Mouse (Mus musculus): ENCODE data around the gene Ltbp1. TPM values are rescaled to one million over a fixed set of nuclear protein-coding genes. Genes with fewer than 3 reads are reported as not detected.
A peak's percentile ranks its signal among the peaks of the same experiment; 100 is the strongest.

Ltbp1 gene
- polyA plus RNA-seq, 1 experiment from 2014 or later = 2.1 TPM

GRCm38 (mm10) chr17:75067314-75067713, 61.9 kb downstream of the Ltbp1 start:
- Histone ChIP-seq H3K4me1 (ENCODE audit: control insufficient read depth, low read depth, low read length) (peaks cover 13% of the 10 kb centered on the region), H3K4me2 (ENCODE audit: low read depth, low read length) (no peak overlapping the region), H3K27me3 (ENCODE audit: control insufficient read depth, insufficient read depth, low read depth, low read length) (no peaks in the 10 kb centered on the region), H3K36me3 (ENCODE audit: control insufficient read depth, insufficient read depth) (no peaks in the 10 kb centered on the region), H3K9ac (ENCODE audit: low read depth, low read length) (no peak overlapping the region), H3K27ac (ENCODE audit: low read length) (no peak overlapping the region), H3K4me3 (ENCODE audit: low read depth, low read length) (no peak overlapping the region), H3K9me3 (replicated peaks; ENCODE audit: control insufficient read depth, low read length) (no peaks in the 10 kb centered on the region)
- 62% methylated on average over 8 of the region's 8 CpGs for WGBS (ENCODE audit: insufficient replicate concordance)
- ATAC-seq (ENCODE audit: low read depth) = no peak

GRCm38 (mm10) chr17:75069232-75069631, 63.9 kb downstream of the Ltbp1 start:
- Histone ChIP-seq H3K4me1 (ENCODE audit: control insufficient read depth, low read depth, low read length) (peaks cover 14% of the 10 kb centered on the region), H3K9me3 (replicated peaks; ENCODE audit: control insufficient read depth, low read length) (no peaks in the 10 kb centered on the region), H3K27me3 (ENCODE audit: control insufficient read depth, insufficient read depth, low read depth, low read length) (no peaks in the 10 kb centered on the region), H3K4me3 (ENCODE audit: low read depth, low read length) (no peak overlapping the region), H3K36me3 (ENCODE audit: control insufficient read depth, insufficient read depth) (no peaks in the 10 kb centered on the region), H3K4me2 (ENCODE audit: low read depth, low read length) (no peak overlapping the region), H3K27ac (ENCODE audit: low read length) (no peak overlapping the region), H3K9ac (ENCODE audit: low read depth, low read length) (no peak overlapping the region)
- WGBS (ENCODE audit: insufficient replicate concordance) = 85% methylated on average over 5 of the region's 5 CpGs
- ATAC-seq (ENCODE audit: low read depth) = no peak

GRCm38 (mm10) chr17:75071174-75071573, 65.8 kb downstream of the Ltbp1 start:
- Histone ChIP-seq H3K36me3 (ENCODE audit: control insufficient read depth, insufficient read depth) (no peaks in the 10 kb centered on the region), H3K27me3 (ENCODE audit: control insufficient read depth, insufficient read depth, low read depth, low read length) (no peaks in the 10 kb centered on the region), H3K4me3 (ENCODE audit: low read depth, low read length) (no peak overlapping the region), H3K4me2 (ENCODE audit: low read depth, low read length) (no peak overlapping the region), H3K4me1 (ENCODE audit: control insufficient read depth, low read depth, low read length) (peaks cover 14% of the 10 kb centered on the region), H3K9me3 (replicated peaks; ENCODE audit: control insufficient read depth, low read length) (no peaks in the 10 kb centered on the region), H3K27ac (ENCODE audit: low read length) (0 out of 2 replicates have a peak overlapping the region, but pooled peaks have one; percentile 41), H3K9ac (ENCODE audit: low read depth, low read length) (no peak overlapping the region)
- 15% methylated on average over 2 of the region's 2 CpGs for WGBS (ENCODE audit: insufficient replicate concordance)
- peak; percentile 62 for ATAC-seq (ENCODE audit: low read depth)

GRCm38 (mm10) chr17:75071749-75072148, 66.4 kb downstream of the Ltbp1 start:
- WGBS (ENCODE audit: insufficient replicate concordance) = 50% methylated on average over 2 of the region's 2 CpGs
- Histone ChIP-seq H3K9me3 (replicated peaks; ENCODE audit: control insufficient read depth, low read length) (no peaks in the 10 kb centered on the region), H3K36me3 (ENCODE audit: control insufficient read depth, insufficient read depth) (no peaks in the 10 kb centered on the region), H3K27me3 (ENCODE audit: control insufficient read depth, insufficient read depth, low read depth, low read length) (no peaks in the 10 kb centered on the region), H3K4me1 (ENCODE audit: control insufficient read depth, low read depth, low read length) (peaks cover 14% of the 10 kb centered on the region), H3K9ac (ENCODE audit: low read depth, low read length) (no peak overlapping the region), H3K4me3 (ENCODE audit: low read depth, low read length) (no peak overlapping the region), H3K27ac (ENCODE audit: low read length) (peak overlapping the region; percentile 41; the same call in 1 of the 2 replicates), H3K4me2 (ENCODE audit: low read depth, low read length) (no peak overlapping the region)
- ATAC-seq (ENCODE audit: low read depth) = peak; percentile 30; the same call in 1 of the 2 replicates

GRCm38 (mm10) chr17:75073887-75074286, 68.5 kb downstream of the Ltbp1 start:
- no peak; the same call in 1 of the 2 replicates for ATAC-seq (ENCODE audit: low read depth)
- H3K4me3 ChIP-seq (ENCODE audit: low read depth, low read length) = no peak overlapping the region
- WGBS (ENCODE audit: insufficient replicate concordance) = 16% methylated on average over 8 of the region's 8 CpGs
- H3K4me2 ChIP-seq (ENCODE audit: low read depth, low read length) = no peak overlapping the region
- no peaks in the 10 kb centered on the region for H3K9me3 ChIP-seq (replicated peaks; ENCODE audit: control insufficient read depth, low read length)
- peaks cover 14% of the 10 kb centered on the region for H3K4me1 ChIP-seq (ENCODE audit: control insufficient read depth, low read depth, low read length)
- no peaks in the 10 kb centered on the region for H3K36me3 ChIP-seq (ENCODE audit: control insufficient read depth, insufficient read depth)
- H3K27ac ChIP-seq (ENCODE audit: low read length) = no peak overlapping the region
- no peak overlapping the region for H3K9ac ChIP-seq (ENCODE audit: low read depth, low read length)
- no peaks in the 10 kb centered on the region for H3K27me3 ChIP-seq (ENCODE audit: control insufficient read depth, insufficient read depth, low read depth, low read length)

- no peaks in the 10 kb centered on the region for H3K27me3 ChIP-seq (ENCODE audit: control insufficient read depth, insufficient read depth, low read depth, low read length)
- H3K9me3 ChIP-seq (replicated peaks; ENCODE audit: control insufficient read depth, low read length) = no peaks in the 10 kb centered on the region
- H3K9ac ChIP-seq (ENCODE audit: low read depth, low read length) = no peak overlapping the region
- ATAC-seq (ENCODE audit: low read depth) = no peak
- no peak overlapping the region for H3K4me3 ChIP-seq (ENCODE audit: low read depth, low read length)
- no peaks in the 10 kb centered on the region for H3K36me3 ChIP-seq (ENCODE audit: control insufficient read depth, insufficient read depth)
- 63% methylated on average over 19 of the region's 19 CpGs for WGBS (ENCODE audit: insufficient replicate concordance)
- H3K4me1 ChIP-seq (ENCODE audit: control insufficient read depth, low read depth, low read length) = peaks cover 14% of the 10 kb centered on the region
- H3K4me2 ChIP-seq (ENCODE audit: low read depth, low read length) = no peak overlapping the region
- no peak overlapping the region for H3K27ac ChIP-seq (ENCODE audit: low read length)
Measured at GRCm38 (mm10) chr17:75074978-75075699, 69.8 kb downstream of the Ltbp1 start.

GRCm38 (mm10) chr17:75081401-75081800, 76.0 kb downstream of the Ltbp1 start:
- Histone ChIP-seq H3K9ac (ENCODE audit: low read depth, low read length) (no peak overlapping the region), H3K4me2 (ENCODE audit: low read depth, low read length) (no peak overlapping the region), H3K36me3 (ENCODE audit: control insufficient read depth, insufficient read depth) (no peaks in the 10 kb centered on the region), H3K9me3 (replicated peaks; ENCODE audit: control insufficient read depth, low read length) (no peaks in the 10 kb centered on the region), H3K27me3 (ENCODE audit: control insufficient read depth, insufficient read depth, low read depth, low read length) (no peaks in the 10 kb centered on the region), H3K4me1 (ENCODE audit: control insufficient read depth, low read depth, low read length) (no peaks in the 10 kb centered on the region), H3K4me3 (ENCODE audit: low read depth, low read length) (no peak overlapping the region), H3K27ac (ENCODE audit: low read length) (no peak overlapping the region)
- 57% methylated on average over 2 of the region's 2 CpGs for WGBS (ENCODE audit: insufficient replicate concordance)
- no peak for ATAC-seq (ENCODE audit: low read depth)

GRCm38 (mm10) chr17:75082449-75082848, 77.1 kb downstream of the Ltbp1 start:
- H3K9ac ChIP-seq (ENCODE audit: low read depth, low read length) = no peak overlapping the region
- no peak overlapping the region for H3K27ac ChIP-seq (ENCODE audit: low read length)
- no peaks in the 10 kb centered on the region for H3K4me1 ChIP-seq (ENCODE audit: control insufficient read depth, low read depth, low read length)
- no peak overlapping the region for H3K4me3 ChIP-seq (ENCODE audit: low read depth, low read length)
- ATAC-seq (ENCODE audit: low read depth) = no peak
- H3K36me3 ChIP-seq (ENCODE audit: control insufficient read depth, insufficient read depth) = no peaks in the 10 kb centered on the region
- H3K4me2 ChIP-seq (ENCODE audit: low read depth, low read length) = no peak overlapping the region
- no peaks in the 10 kb centered on the region for H3K27me3 ChIP-seq (ENCODE audit: control insufficient read depth, insufficient read depth, low read depth, low read length)
- H3K9me3 ChIP-seq (replicated peaks; ENCODE audit: control insufficient read depth, low read length) = no peaks in the 10 kb centered on the region

- no peak overlapping the region for H3K27ac ChIP-seq (ENCODE audit: low read length)
- H3K4me2 ChIP-seq (ENCODE audit: low read depth, low read length) = no peak overlapping the region
- no peaks in the 10 kb centered on the region for H3K9me3 ChIP-seq (replicated peaks; ENCODE audit: control insufficient read depth, low read length)
- no peak overlapping the region for H3K9ac ChIP-seq (ENCODE audit: low read depth, low read length)
- no peaks in the 10 kb centered on the region for H3K36me3 ChIP-seq (ENCODE audit: control insufficient read depth, insufficient read depth)
- H3K4me3 ChIP-seq (ENCODE audit: low read depth, low read length) = no peak overlapping the region
- no peaks in the 10 kb centered on the region for H3K27me3 ChIP-seq (ENCODE audit: control insufficient read depth, insufficient read depth, low read depth, low read length)
- no peaks in the 10 kb centered on the region for H3K4me1 ChIP-seq (ENCODE audit: control insufficient read depth, low read depth, low read length)
- WGBS (ENCODE audit: insufficient replicate concordance) = 49% methylated on average over 10 of the region's 10 CpGs
- ATAC-seq (ENCODE audit: low read depth) = 0 out of 2 replicates have a peak, but pooled peaks have one; percentile 27
Measured at GRCm38 (mm10) chr17:75087296-75087941, 82.1 kb downstream of the Ltbp1 start.

Data from liver, embryonic 16.5 days (tissue).